Comparison of ENCODE assay signal across 17 mouse cellular contexts in the genomic region with DNA sequence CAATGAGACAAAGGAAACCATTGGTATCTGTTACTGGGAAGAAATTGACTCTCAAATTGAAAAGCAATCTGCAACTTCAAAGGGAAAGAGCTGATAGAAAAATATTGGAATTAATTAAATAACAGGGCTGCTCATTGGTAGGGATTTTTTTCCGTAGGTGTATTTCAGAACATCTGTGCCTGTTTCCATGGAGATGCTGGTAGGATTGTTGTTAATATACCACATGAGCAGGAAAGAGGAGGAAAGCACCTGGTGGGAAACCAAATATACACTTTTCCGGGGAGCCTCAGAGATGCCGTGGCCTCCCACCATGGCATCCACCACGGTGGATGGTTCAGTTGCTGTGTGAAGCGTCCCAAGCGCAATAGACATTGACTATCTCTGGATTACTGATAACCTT.
"Had no signal": no experiment of that assay in that cellular context is flagged by ENCODE, and none has a peak within 500 bp of the region (broad histone marks: within the 10 kb centered on the region; RNA-seq: fewer than 3 reads in every experiment).

No protein-coding gene starts in this region.

- H3K27ac ChIP-seq: liver, embryonic 14.5 days; midbrain, embryonic 12.5 days; neural tube, embryonic 13.5 days; neural tube, embryonic 15.5 days had no signal

- H3K4me1 ChIP-seq: midbrain, embryonic 12.5 days; neural tube, embryonic 15.5 days had no signal

- H3K27me3 ChIP-seq: midbrain, embryonic 12.5 days; neural tube, embryonic 13.5 days; neural tube, embryonic 15.5 days had no signal

- H3K9ac ChIP-seq: liver, embryonic 14.5 days; lung, embryonic 14.5 days; midbrain, embryonic 12.5 days; neural tube, embryonic 13.5 days; neural tube, embryonic 15.5 days had no signal

- DNase-seq: lung, adult 18-20 months; lung, embryonic 14.5 days; lung, postnatal 10 days; lung, postnatal 4 days; retina, postnatal 1 day; right cerebral cortex, adult 18-20 months; right cerebral cortex, postnatal 25 days; right cerebral cortex, postnatal 4 days; spleen, adult 18-20 months; thymus, adult 18-20 months; thymus, postnatal 14 days; thymus, postnatal 36 days had no signal

- H3K4me2 ChIP-seq: lung, embryonic 14.5 days; midbrain, embryonic 12.5 days; neural tube, embryonic 13.5 days; neural tube, embryonic 15.5 days had no signal

- H3K4me3 ChIP-seq: midbrain, embryonic 12.5 days; myocyte; neural tube, embryonic 13.5 days; neural tube, embryonic 15.5 days had no signal

- H3K9me3 ChIP-seq: midbrain, embryonic 12.5 days; neural tube, embryonic 13.5 days; neural tube, embryonic 15.5 days had no signal

- H3K36me3 ChIP-seq: midbrain, embryonic 12.5 days; neural tube, embryonic 13.5 days; neural tube, embryonic 15.5 days had no signal
